Mouse (Mus musculus): ENCODE data around the gene Palm.

Palm gene

GRCm38 (mm10) chr10:79798289-79798928 lies 5.0 kb downstream of the Palm start:
- no peak for DNase-seq (ENCODE audit: low read depth)

- no peak for DNase-seq (ENCODE audit: low read depth)
These were observed 7.1 kb downstream of the Palm start for GRCm38 (mm10) chr10:79800508-79800907.

GRCm38 (mm10) chr10:79801837-79802236 lies 8.5 kb downstream of the Palm start:
- no peak for DNase-seq (ENCODE audit: low read depth)

- no peak for DNase-seq (ENCODE audit: low read depth)
These were observed 9.1 kb downstream of the Palm start for GRCm38 (mm10) chr10:79802331-79802971.

GRCm38 (mm10) chr10:79803716-79804323 lies 10.4 kb downstream of the Palm start:
- no peak for DNase-seq (ENCODE audit: low read depth)

GRCm38 (mm10) chr10:79805636-79806035 lies 12.3 kb downstream of the Palm start:
- DNase-seq (ENCODE audit: low read depth), result no peak

- DNase-seq (ENCODE audit: low read depth), result no peak
These were observed 13.0 kb downstream of the Palm start for GRCm38 (mm10) chr10:79806331-79806730.

GRCm38 (mm10) chr10:79806972-79807371 lies 13.6 kb downstream of the Palm start:
- DNase-seq (ENCODE audit: low read depth), result no peak

GRCm38 (mm10) chr10:79807826-79808225 lies 14.5 kb downstream of the Palm start:
- no peak for DNase-seq (ENCODE audit: low read depth)

- DNase-seq (ENCODE audit: low read depth), result no peak
These were observed 15.4 kb downstream of the Palm start for GRCm38 (mm10) chr10:79808728-79809127.

GRCm38 (mm10) chr10:79811736-79812637 lies 18.6 kb downstream of the Palm start:
- DNase-seq (ENCODE audit: low read depth), result peak; percentile 82

- DNase-seq (ENCODE audit: low read depth), result no peak
These were observed 21.0 kb downstream of the Palm start for GRCm38 (mm10) chr10:79814271-79814842.

GRCm38 (mm10) chr10:79815671-79816494 lies 22.5 kb downstream of the Palm start:
- no peak for DNase-seq (ENCODE audit: low read depth)

- no peak for DNase-seq (ENCODE audit: low read depth)
These were observed 23.7 kb downstream of the Palm start for GRCm38 (mm10) chr10:79817111-79817510.

GRCm38 (mm10) chr10:79818225-79818624 lies 24.9 kb downstream of the Palm start:
- DNase-seq (ENCODE audit: low read depth), result no peak

GRCm38 (mm10) chr10:79819606-79820005 lies 26.2 kb downstream of the Palm start:
- no peak for DNase-seq (ENCODE audit: low read depth)

GRCm38 (mm10) chr10:79820277-79820676 lies 26.9 kb downstream of the Palm start:
- DNase-seq (ENCODE audit: low read depth), result no peak

GRCm38 (mm10) chr10:79820782-79821181 lies 27.4 kb downstream of the Palm start, which contains the start of gene Misp:
Gene Misp (plus strand): TSS chr10:79820989.
- no peak for DNase-seq (ENCODE audit: low read depth)

GRCm38 (mm10) chr10:79821731-79822130 lies 28.4 kb downstream of the Palm start:
- no peak for DNase-seq (ENCODE audit: low read depth)

- no peak for DNase-seq (ENCODE audit: low read depth)
These were observed 29.0 kb downstream of the Palm start for GRCm38 (mm10) chr10:79822372-79822771.

GRCm38 (mm10) chr10:79823011-79823410 lies 29.6 kb downstream of the Palm start:
- DNase-seq (ENCODE audit: low read depth), result no peak
